Mouse (Mus musculus) embryonic facial prominence, embryonic 10.5 days (tissue): ENCODE data around the gene Tcea2. TPM values are rescaled to one million over a fixed set of nuclear protein-coding genes. Genes with fewer than 3 reads are reported as not detected.

ENCODE experiments used
- DNase-seq: peaks from one replicate; pipeline ENCODE4 v3.0.0-alpha.2; 2017; ENCODE audit warnings: low spot score
- H3K27ac ChIP-seq: fragments of 300-500 bp; sonication (generic); replicated peaks from 2 replicates; pipeline ENCODE4 v1.5.1; 2016; ENCODE audit warnings: mild to moderate bottlenecking
- H3K27me3 ChIP-seq: fragments of 300-500 bp; sonication (generic); replicated peaks from 2 replicates; pipeline ENCODE4 v1.6.1; 2016; ENCODE audit warnings: low read depth, mild to moderate bottlenecking; ENCODE audit not compliant: poor library complexity, severe bottlenecking
- H3K36me3 ChIP-seq: fragments of 300-500 bp; sonication (generic); replicated peaks from 2 replicates; pipeline ENCODE4 v1.6.1; 2016; ENCODE audit warnings: mild to moderate bottlenecking, moderate library complexity
- H3K4me1 ChIP-seq: fragments of 300-500 bp; sonication (generic); 2 replicates; pipeline ENCODE4 v1.6.1; 2016
- H3K4me3 ChIP-seq: fragments of 300-500 bp; sonication (generic); 2 replicates; pipeline ENCODE4 v1.5.1; 2016; ENCODE audit warnings: mild to moderate bottlenecking, moderate library complexity
- H3K9me3 ChIP-seq: fragments of 300-500 bp; sonication (generic); 2 replicates; pipeline ENCODE4 v1.6.1; 2016; ENCODE audit warnings: mild to moderate bottlenecking
- WGBS: fragments of 180-500 bp; shearing (Covaris S2); methylation state at CpG from one replicate; pipeline ENCODE4 v1.1.7; 2016; 5-methylcytosine and 5-hydroxymethylcytosine counted together
- polyA plus RNA-seq: library from polyadenylated mRNA; unstranded; fragments of >200 nt; fragmentation: Nextera tagmentation; extraction: Ambion mirVana; gene quantifications from 2 replicates; pipeline ENCODE4 v1.2.1, GENCODE M21; 2016

The Tcea2 gene
- polyA plus RNA-seq, 1 experiment from 2014 or later, result 18.8 TPM

DNA sequence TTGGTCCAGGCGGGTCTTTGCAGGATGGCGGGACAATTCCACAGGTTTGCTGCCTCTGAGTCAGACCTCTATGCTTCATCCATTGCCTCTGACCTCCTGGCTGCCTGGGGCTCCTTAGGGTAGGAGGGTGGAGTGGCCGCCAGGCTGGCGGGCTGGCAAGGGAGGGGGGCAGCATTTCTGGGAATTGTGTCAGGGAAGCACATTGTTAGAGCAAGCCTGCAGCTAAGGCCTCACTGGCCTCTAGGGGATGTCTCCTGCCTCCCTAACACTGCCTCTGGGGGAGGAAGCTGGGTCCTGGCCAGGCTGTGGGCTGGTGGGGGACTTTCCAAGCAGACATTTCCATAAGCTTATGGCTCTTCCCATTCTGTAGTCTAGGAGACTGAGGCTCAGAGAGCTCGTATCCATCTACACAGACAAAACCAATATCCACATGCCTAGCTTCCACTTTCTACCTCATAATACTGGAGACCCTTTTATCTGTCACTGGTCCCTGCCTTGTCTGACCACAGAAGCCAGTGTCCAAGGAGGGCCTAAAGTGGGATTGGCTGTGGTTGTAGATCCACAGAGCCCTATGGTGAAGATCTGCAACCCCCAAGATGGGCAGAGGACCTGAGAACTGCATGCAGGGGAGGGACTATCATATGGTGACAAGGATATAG, 2.9 kb upstream of the Tcea2 start:
- no peak for DNase-seq
- H3K27me3 ChIP-seq, result peaks cover 54% of the 10 kb centered on the region
- H3K36me3 ChIP-seq, result no peaks in the 10 kb centered on the region
- H3K4me3 ChIP-seq, result no peak overlapping the region
- no peaks in the 10 kb centered on the region for H3K9me3 ChIP-seq
- peak overlapping the region; percentile 35; the same call in 1 of the 2 replicates for H3K27ac ChIP-seq
- 53% methylated on average over 5 of the region's 5 CpGs for WGBS
- peaks cover 59% of the 10 kb centered on the region for H3K4me1 ChIP-seq

DNA sequence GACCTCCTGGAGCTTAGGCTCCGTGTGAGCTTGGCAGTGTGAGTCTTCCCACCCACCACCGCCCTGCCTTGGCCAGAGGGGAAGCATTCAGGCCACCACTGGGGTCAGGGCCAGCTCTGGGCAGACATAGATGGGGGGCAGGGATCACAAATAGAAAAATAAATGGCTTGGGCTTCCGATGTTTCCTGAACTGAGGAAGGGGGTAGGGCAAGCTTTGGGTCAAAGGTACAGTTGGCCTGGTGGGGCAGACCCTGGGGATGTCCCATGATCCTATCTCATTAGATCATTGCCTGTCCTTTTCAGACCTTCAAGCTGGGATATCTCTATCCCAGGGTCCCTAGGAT, 2.4 kb upstream of the Tcea2 start:
- WGBS, result 53% methylated on average over 3 of the region's 3 CpGs
- peaks cover 59% of the 10 kb centered on the region for H3K4me1 ChIP-seq
- no peaks in the 10 kb centered on the region for H3K9me3 ChIP-seq
- H3K4me3 ChIP-seq, result no peak overlapping the region
- H3K36me3 ChIP-seq, result no peaks in the 10 kb centered on the region
- peak overlapping the region; percentile 35; the same call in 1 of the 2 replicates for H3K27ac ChIP-seq
- H3K27me3 ChIP-seq, result peaks cover 49% of the 10 kb centered on the region
- no peak for DNase-seq

DNA sequence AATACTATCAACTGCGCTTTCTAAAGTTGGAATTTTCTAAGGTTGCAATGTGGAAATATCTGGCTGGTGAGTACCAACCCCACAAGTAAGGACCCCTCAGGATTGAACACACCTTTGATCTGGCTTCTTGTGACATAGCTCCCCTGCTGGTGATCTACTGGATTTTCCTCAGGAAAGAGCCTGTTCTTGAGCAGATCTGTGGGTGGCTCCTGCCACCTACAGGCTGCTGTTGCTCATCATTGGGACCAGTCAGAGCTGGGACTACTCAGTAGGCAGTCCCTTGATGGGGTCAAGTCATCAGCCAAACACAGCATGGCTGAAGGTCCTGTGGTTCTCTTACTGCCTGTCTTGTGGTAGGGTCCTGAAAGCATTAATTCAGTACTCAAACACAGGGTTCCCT, 1.3 kb upstream of the Tcea2 start:
- peak; percentile 80 for DNase-seq
- peak overlapping the region; percentile 18; the same call in 1 of the 2 replicates for H3K4me3 ChIP-seq
- peaks cover 38% of the 10 kb centered on the region for H3K27me3 ChIP-seq
- 38% methylated on average over 1 of the region's 1 CpGs for WGBS
- H3K4me1 ChIP-seq, result peaks cover 51% of the 10 kb centered on the region
- no peak overlapping the region for H3K27ac ChIP-seq
- H3K9me3 ChIP-seq, result no peaks in the 10 kb centered on the region
- H3K36me3 ChIP-seq, result no peaks in the 10 kb centered on the region

DNA sequence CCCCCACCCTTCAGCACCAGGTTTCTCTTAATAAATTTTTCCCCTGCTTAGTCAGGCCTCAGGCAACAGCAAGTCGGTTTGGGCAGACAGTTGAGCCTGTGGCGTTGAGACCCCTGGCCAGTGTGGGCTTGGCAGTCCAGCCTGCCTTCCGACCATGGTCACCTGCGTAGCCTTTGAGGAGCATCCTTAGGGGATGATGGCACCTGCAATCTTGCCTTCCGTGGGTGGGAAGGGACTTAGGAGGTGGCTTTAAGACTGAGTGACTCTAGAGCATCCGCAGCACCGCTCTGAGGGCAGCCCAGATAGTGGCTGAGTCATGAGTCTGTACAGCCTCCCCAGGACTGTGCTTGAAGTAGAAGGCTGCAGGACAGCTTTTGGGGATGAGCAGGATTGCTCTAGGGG, 607 bp downstream of the Tcea2 start:
- Histone ChIP-seq H3K27me3 (peaks cover 26% of the 10 kb centered on the region), H3K27ac (peak overlapping the region; percentile 90), H3K36me3 (peaks cover 12% of the 10 kb centered on the region), H3K4me3 (peak overlapping the region; percentile 78), H3K9me3 (no peaks in the 10 kb centered on the region), H3K4me1 (peaks cover 34% of the 10 kb centered on the region)
- 17% methylated on average over 7 of the region's 7 CpGs for WGBS
- no peak for DNase-seq

DNA sequence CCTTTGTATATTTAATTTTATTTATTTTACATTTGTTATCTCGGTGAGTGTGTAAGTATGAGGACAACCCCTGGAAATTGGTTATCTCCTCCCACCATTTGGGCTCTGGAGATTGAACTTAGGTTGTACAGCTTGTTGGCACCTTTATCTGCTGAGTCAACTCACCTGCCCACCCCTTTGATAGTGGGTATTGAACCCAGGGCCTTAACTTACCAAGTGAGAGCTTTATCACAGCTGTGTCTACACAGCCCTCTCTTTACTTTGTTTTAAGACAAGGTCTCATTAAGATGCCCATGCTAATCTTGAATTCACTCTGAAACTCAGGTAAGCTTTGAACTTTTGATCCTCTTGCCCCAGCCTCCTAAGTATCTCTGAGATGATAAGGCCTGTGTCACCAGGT, 1.9 kb downstream of the Tcea2 start:
- WGBS, result 89% methylated on average over 1 of the region's 1 CpGs

DNA sequence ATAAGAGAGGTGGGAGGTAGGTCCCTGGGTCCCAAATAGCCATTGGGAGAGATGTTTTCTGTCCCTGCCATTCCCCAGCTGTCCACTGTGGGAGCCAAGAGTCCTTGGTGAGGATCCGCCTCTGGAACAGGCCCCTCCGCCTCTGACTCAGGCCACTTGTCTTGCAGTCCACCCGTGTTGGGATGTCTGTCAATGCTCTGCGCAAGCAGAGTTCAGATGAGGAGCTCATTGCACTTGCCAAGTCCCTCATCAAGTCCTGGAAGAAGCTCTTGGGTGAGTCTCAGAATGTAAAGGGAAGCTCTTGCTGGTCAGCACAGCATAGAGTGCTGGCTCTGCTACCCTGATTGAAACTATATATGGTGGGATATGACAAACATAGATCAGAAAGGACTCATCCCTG, 3.3 kb downstream of the Tcea2 start:
- H3K36me3 ChIP-seq, result peaks cover 39% of the 10 kb centered on the region
- H3K4me1 ChIP-seq, result peaks cover 22% of the 10 kb centered on the region
- WGBS, result 62% methylated on average over 4 of the region's 4 CpGs
- H3K4me3 ChIP-seq, result no peak overlapping the region
- H3K27ac ChIP-seq, result no peak overlapping the region
- no peak for DNase-seq
- peaks cover 10% of the 10 kb centered on the region for H3K27me3 ChIP-seq
- no peaks in the 10 kb centered on the region for H3K9me3 ChIP-seq

More for the DNA sequence above, 1.9 kb downstream of the Tcea2 start:
- H3K27me3 ChIP-seq, result peaks cover 23% of the 10 kb centered on the region
- H3K36me3 ChIP-seq, result peaks cover 25% of the 10 kb centered on the region
- peaks cover 25% of the 10 kb centered on the region for H3K4me1 ChIP-seq
- H3K4me3 ChIP-seq, result no peak overlapping the region
- H3K27ac ChIP-seq, result no peak overlapping the region
- DNase-seq, result no peak
- no peaks in the 10 kb centered on the region for H3K9me3 ChIP-seq

DNA sequence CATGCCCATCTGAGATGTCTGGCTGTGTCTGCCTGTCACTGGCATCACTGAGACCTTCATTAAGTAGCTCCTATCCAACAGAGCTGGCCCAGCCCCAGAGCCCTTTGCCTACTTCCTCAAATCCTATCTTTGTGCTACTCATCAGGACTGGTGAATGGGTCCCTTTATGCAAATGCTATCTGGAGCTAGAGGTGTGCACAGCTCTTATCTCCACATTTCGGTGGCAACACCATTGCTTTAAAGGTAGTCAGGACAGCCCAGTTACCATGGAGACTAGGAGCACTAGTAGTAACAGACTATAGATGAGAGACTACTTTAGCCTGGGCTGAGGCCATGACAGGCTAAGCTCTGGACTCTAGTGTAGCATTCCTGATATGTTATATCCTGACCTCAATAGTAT, 4.6 kb downstream of the Tcea2 start:
- peaks cover 10% of the 10 kb centered on the region for H3K27me3 ChIP-seq
- H3K36me3 ChIP-seq, result peaks cover 52% of the 10 kb centered on the region
- 83% methylated on average over 1 of the region's 1 CpGs for WGBS
- DNase-seq, result no peak
- H3K4me1 ChIP-seq, result peaks cover 17% of the 10 kb centered on the region
- no peaks in the 10 kb centered on the region for H3K9me3 ChIP-seq
- H3K4me3 ChIP-seq, result no peak overlapping the region
- H3K27ac ChIP-seq, result no peak overlapping the region

DNA sequence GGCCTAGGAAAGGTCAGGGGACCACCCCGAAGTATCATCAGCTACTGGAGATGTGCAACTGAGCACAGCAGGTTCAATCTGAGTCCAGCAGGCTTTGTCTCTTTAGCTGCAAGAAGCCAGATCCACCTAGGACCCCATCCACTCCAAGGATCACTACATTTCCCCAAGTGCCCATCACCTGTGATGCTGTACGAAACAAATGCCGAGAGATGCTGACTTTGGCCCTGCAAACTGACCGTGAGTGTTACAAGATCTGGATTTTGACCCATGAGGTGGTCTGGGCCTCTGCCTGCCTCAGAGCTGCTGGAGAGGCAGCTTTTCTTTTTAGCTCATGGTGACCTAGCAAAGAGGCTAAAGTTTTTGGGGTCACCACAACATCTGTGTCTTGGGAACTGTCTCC, 5.6 kb downstream of the Tcea2 start:
- Histone ChIP-seq H3K27ac (no peak overlapping the region), H3K4me3 (no peak overlapping the region), H3K9me3 (no peaks in the 10 kb centered on the region), H3K4me1 (peaks cover 10% of the 10 kb centered on the region), H3K27me3 (peaks cover 9% of the 10 kb centered on the region), H3K36me3 (peaks cover 62% of the 10 kb centered on the region)
- 90% methylated on average over 4 of the region's 4 CpGs for WGBS
- no peak for DNase-seq

DNA sequence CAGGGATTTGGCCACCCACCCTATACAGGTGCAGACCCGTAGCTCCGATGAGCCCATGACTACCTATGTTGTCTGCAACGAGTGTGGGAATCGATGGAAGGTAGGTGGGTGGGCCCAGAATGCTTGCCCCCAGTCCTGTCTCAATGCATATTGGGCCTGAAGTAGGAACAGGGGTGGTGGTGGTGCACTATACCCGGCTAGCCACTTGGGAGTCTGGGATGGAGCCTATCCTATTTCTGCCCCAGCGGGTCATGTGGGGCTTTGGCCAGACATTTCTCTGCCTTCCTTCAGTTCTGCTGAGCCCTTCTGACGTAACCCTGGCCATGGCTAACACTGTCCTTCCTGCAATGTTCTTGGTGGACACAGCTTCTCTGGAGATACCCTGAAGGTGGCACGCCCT, 7.5 kb downstream of the Tcea2 start:
- Histone ChIP-seq H3K4me3 (no peak overlapping the region), H3K36me3 (peaks cover 70% of the 10 kb centered on the region), H3K27ac (no peak overlapping the region), H3K4me1 (peaks cover 14% of the 10 kb centered on the region), H3K27me3 (no peaks in the 10 kb centered on the region), H3K9me3 (no peaks in the 10 kb centered on the region)
- DNase-seq, result no peak
- whole genome bisulfite sequencing, result 92% methylated on average over 8 of the region's 8 CpGs

DNA sequence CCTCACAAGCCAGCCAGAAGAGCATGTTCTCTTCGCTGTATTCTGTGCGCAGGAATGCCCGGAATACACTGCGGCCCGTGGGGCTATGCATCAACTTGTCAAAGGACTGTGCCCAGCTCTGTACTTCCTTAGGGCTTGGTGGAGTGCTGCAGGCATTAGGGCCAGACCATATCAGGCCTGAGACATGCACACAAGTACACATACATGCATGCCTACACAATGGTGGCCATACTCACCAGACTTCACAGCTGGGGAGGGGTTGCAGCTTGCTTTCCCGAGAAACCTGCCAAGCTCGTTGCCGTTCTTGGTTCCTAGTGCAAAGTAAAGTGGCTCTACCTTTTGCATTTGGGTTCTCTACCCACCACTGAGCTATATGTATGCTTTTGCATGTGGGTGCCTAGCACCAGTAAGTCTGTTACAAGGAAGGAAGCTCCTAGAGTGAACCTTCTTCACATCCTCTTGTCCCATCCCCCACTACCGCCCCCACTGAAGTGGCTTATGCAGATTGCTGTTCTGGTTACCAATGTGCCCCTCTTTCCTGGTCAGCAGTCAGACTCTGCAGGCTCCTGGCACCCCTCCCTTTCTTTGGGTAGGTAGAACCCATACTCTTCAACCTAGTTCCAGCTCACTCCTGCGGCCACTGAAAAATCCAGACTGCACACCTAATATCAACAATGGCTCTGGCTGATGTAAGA, 9.5 kb downstream of the Tcea2 start:
- H3K9me3 ChIP-seq, result no peaks in the 10 kb centered on the region
- peaks cover 32% of the 10 kb centered on the region for H3K4me1 ChIP-seq
- peaks cover 67% of the 10 kb centered on the region for H3K36me3 ChIP-seq
- H3K27ac ChIP-seq, result no peak overlapping the region
- DNase-seq, result no peak
- H3K27me3 ChIP-seq, result peaks cover 3% of the 10 kb centered on the region
- no peak overlapping the region for H3K4me3 ChIP-seq
- 93% methylated on average over 10 of the region's 10 CpGs for WGBS

DNA sequence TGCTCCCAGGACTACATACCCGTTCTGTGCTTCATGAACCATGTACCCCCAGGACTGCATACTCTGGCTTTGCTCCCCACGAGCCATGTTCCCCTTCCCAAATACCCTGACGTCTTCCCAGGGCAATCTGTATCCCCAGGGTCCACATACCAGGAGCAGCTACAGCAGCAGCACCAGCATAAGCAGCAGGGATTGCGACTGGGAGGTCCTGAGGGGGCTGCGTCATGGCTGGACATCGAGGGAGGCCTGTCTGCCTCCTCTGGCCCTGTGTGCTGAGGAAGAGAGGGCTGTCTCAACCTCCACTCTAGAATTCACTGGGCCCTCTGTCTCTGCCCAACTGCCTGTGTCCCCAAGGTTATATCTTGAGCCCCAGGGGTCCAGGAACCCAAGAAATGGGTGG, 11.0 kb downstream of the Tcea2 start:
- Histone ChIP-seq H3K27ac (no peak overlapping the region), H3K4me3 (no peak overlapping the region), H3K4me1 (peaks cover 32% of the 10 kb centered on the region), H3K36me3 (peaks cover 54% of the 10 kb centered on the region), H3K27me3 (peaks cover 17% of the 10 kb centered on the region), H3K9me3 (no peaks in the 10 kb centered on the region)
- 92% methylated on average over 6 of the region's 6 CpGs for WGBS
- no peak for DNase-seq

DNA sequence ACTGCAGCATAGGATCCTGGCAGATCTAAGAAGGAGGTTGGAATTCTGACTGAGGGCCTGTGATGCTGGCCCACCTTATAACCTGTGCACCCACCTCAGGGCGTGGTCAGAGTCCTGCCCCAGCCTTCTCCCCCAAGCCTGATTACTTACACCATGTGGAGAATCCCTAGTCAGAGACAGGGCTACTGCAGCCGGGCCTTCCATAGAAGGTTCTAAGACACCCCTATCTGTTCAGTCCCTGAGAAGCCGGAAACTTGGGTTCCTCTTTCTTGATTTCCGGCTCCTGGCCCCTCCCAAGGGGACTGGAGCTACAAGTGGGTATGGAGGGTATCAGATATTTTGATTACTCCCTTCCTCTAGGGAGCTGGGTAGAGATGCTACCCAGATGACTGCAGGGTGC, 11.5 kb downstream of the Tcea2 start:
- H3K36me3 ChIP-seq, result peaks cover 49% of the 10 kb centered on the region
- WGBS, result 89% methylated on average over 4 of the region's 4 CpGs

DNA sequence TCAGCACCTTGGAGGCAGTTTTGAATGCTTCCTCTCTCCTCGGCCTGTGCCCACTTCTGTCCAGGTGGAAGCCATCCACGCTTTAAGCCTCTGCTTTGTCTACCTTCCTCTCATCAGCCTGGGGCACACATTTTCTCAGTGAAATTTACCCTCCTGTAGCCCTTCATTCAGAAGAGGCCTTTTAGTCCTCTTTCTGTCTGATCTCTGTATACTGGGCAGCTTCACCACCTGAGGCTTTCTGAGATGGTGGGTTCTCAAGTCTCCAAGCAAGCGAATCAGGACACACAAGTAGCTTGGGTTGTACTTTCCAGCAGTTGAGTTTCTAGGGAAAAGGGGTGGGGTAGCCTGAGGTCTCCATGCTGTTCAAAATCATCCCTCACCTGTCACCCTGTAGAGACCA, 12.2 kb downstream of the Tcea2 start:
- Histone ChIP-seq H3K27ac (no peak overlapping the region), H3K36me3 (peaks cover 41% of the 10 kb centered on the region), H3K9me3 (no peaks in the 10 kb centered on the region), H3K27me3 (peaks cover 29% of the 10 kb centered on the region), H3K4me3 (peak overlapping the region; percentile 81), H3K4me1 (peaks cover 32% of the 10 kb centered on the region)
- WGBS, result 89% methylated on average over 3 of the region's 3 CpGs
- DNase-seq, result no peak

More for the DNA sequence above, 11.5 kb downstream of the Tcea2 start:
- DNase-seq, result no peak
- no peak overlapping the region for H3K27ac ChIP-seq
- H3K27me3 ChIP-seq, result peaks cover 22% of the 10 kb centered on the region
- no peak overlapping the region for H3K4me3 ChIP-seq
- H3K9me3 ChIP-seq, result no peaks in the 10 kb centered on the region
- H3K4me1 ChIP-seq, result peaks cover 32% of the 10 kb centered on the region
